Mouse (Mus musculus): ENCODE data around the gene Zfp663.

DNA sequence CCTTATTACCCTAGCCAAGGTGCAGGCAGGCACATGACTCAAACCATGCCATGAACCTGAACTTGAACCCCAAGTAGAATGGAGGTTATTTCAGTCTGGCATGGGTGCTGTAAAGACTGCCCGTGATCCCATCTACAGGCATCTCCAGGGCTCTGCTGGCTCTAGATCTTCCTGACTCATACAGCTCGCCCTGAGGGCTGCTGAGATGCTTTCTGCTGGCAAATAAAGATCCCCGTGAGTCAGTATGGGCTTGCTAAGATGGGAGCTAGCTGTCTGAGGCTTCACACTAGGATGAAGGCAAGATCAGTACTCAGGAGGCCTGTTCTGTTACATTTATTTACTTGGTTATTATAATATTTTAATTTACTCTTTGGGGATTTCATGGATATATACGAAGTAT is 23.6 kb upstream of the Zfp663 start:
- TF ChIP-seq HCFC1 (IDR thresholded peaks at IDR 0.05; ENCODE audit: low read depth, low read length), result no peak
- no peak for TF ChIP-seq POLR2A (IDR thresholded peaks at IDR 0.05; ENCODE audit: control insufficient read depth in 1 of 2, insufficient read depth in 1 of 2, low read depth in 1 of 2, low read length in 2 of 2, poor library complexity in 1 of 2)
- no peak for TF ChIP-seq CTCF (IDR thresholded peaks at IDR 0.05 in 2 of 3, conservative IDR thresholded peaks at IDR 0.05 in 1 of 3; ENCODE audit: control insufficient read depth in 1 of 3, insufficient read depth in 1 of 3, low read depth in 2 of 3, low read length in 3 of 3, poor library complexity in 1 of 3, severe bottlenecking in 1 of 3)
- TF ChIP-seq USF1 (IDR thresholded peaks at IDR 0.05; ENCODE audit: low read depth, low read length), result no peak
- TF ChIP-seq ELF1 (IDR thresholded peaks at IDR 0.05; ENCODE audit: low read depth, low read length), result no peak
- TF ChIP-seq NRF1 (IDR thresholded peaks at IDR 0.05; ENCODE audit: insufficient read depth, low read depth, low read length, poor library complexity, severe bottlenecking), result no peak
- no peak for TF ChIP-seq EP300 (IDR thresholded peaks at IDR 0.05; ENCODE audit: low read depth in 1 of 2, low read length in 2 of 2)
- TF ChIP-seq RCOR1 (IDR thresholded peaks at IDR 0.05; ENCODE audit: low read depth, low read length), result no peak
- no peak for TF ChIP-seq USF2 (IDR thresholded peaks at IDR 0.05; ENCODE audit: borderline replicate concordance in 1 of 2, insufficient read depth in 1 of 2, low read depth in 1 of 2, low read length in 2 of 2)
- TF ChIP-seq MEF2A (IDR thresholded peaks at IDR 0.05; ENCODE audit: extremely low read depth, insufficient replicate concordance, low read depth, low read length, poor library complexity, severe bottlenecking), result no peak
- no peak for TF ChIP-seq KAT2A (conservative IDR thresholded peaks at IDR 0.05; ENCODE audit: low read depth, low read length)
- TF ChIP-seq CHD2 (IDR thresholded peaks at IDR 0.05; ENCODE audit: low read length), result no peak
- TF ChIP-seq BHLHE40 (IDR thresholded peaks at IDR 0.05; ENCODE audit: borderline replicate concordance, low read depth, low read length), result no peak

Measured in MEL (cell line).